Mouse (Mus musculus) olfactory bulb, adult 2 months (tissue): Measurements from ENCODE around the gene Ffar3.

Source experiments
- CTCF ChIP-seq: fragments of 200-500 bp; IDR thresholded peaks from 2 replicates; pipeline ENCODE4 v1.5.1; 2012; ENCODE audit warnings: low read depth, mild to moderate bottlenecking, low read length, moderate library complexity; ENCODE audit not compliant: insufficient read depth
- POLR2A ChIP-seq: fragments of 200-500 bp; IDR thresholded peaks from 2 replicates; pipeline ENCODE4 v1.6.1; 2012; ENCODE audit warnings: mild to moderate bottlenecking, low read depth, low read length, moderate library complexity; ENCODE audit not compliant: insufficient read depth

DNA sequence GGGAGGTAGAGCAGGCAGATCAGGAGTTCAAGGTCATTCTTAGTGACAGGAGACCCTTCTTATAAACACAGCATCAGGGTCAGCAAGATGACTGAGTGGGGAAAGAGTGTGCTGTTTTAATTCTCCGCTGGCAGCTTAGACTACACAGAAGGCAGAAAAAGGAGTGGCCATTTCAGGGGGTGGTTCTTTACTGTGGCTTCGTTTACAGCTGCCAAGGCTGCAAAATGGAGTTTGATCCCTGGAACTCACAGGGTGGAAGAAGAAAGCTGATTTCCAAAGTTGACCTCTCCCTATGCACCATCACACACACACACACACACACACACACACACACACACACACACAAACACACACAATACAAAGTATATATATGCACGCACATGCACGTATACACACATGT, 14.6 kb downstream of the Ffar3 start:
- TF ChIP-seq CTCF: no peak
- no peak for TF ChIP-seq POLR2A
